Mouse (Mus musculus) 3134 (cell line): Measurements from ENCODE around the gene Creb3l2.
"Not testable (repeated sequence)": the region's sequence is repeated elsewhere in the genome, so short reads cannot be mapped to it uniquely, and the experiment has no call there.

Experiments
- DNase-seq: peaks from one replicate; pipeline ENCODE4 v3.0.0-alpha.2; 2011; ENCODE audit warnings: low spot score; ENCODE audit not compliant: insufficient read length; ENCODE audit errors: extremely low read depth

Creb3l2 gene

DNA sequence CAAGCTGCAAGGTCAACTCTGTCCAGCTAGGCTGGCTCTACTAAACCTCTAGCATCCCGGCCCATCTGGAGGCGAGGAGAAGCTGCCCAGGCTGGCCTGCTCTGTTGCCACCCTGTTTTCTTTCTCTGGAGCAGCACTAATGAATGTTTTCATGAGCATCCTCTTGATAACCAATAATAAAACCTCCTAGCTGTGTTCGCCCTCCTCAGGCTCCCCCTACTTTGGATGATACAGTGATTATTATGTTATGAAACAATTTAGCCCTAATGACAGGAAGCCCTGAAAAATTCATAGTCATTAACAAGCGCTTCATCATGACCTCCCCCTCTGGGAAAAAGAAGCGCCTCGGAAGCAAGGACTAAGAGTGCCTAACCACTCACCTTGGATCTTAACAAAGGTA is 59.2 kb downstream of the Creb3l2 start:
- no peak for DNase-seq

GRCm38 (mm10) chr6:37377836-37378580 is 63.9 kb downstream of the Creb3l2 start:
- DNase-seq, result no peak

- DNase-seq, result not testable (repeated sequence)
Measured at GRCm38 (mm10) chr6:37377387-37377786, 64.6 kb downstream of the Creb3l2 start.

GRCm38 (mm10) chr6:37375452-37375851 is 66.5 kb downstream of the Creb3l2 start:
- DNase-seq, result no peak

GRCm38 (mm10) chr6:37371341-37371740 is 70.6 kb downstream of the Creb3l2 start:
- DNase-seq, result no peak

DNA sequence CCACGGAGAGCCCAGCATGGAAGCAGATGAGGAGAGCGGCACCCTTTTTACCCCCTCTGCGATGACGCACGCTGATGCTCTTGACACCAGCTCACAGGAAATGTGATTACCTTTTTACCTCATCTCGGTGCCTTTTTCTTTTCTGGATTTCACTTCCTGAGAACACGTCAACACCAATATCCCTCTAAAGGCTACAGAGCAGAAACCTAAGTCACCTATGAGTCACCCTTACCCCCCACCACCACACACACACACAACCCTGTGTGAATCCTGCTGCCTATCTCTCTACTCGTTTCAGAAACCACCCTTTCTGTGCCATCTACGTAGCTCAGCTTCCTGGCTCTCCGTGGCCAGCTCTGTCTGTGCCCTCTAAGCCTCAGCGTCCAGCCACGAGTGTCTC is 71.4 kb downstream of the Creb3l2 start:
- DNase-seq, result peak; percentile 15

- DNase-seq, result no peak
Measured at GRCm38 (mm10) chr6:37369750-37370149, 72.2 kb downstream of the Creb3l2 start.

DNA sequence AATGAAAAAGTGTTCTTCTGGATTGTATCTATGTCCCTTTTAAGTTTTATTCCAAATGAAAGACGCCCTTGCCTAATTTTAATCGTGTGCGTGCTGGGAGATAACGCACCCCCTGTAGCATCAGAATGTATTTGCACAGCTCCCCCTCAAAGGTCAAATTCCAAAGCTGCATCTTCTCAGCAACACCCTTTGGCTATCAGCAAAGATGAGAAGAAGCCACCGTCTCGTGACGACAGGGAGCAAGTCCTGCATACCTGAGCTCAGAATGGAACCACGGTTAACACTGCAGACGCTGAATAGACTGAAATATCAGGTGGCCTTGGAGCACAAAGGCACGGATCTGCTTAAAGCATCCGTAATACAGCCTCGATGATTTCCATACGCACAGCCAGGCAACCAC is 73.7 kb downstream of the Creb3l2 start:
- no peak for DNase-seq

DNA sequence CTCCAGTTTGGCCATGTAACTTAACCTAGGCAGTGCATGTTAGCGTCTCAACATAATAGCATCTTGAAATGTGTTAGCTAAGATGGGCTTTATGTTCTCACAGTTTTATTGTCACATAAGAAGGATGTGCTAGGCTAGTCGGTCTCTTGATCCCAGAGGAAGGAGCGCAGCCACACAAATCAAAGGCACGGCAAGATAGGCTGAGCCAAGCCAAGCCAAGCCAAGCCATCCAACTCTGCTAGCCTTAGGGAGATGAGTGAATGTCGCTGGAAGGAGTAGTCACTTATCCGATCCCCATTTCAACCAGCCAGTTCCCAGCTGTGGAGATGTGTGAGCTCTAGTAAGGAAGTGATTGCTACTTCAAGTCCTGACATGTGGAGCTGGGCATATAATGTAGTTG is 75.0 kb downstream of the Creb3l2 start:
- no peak for DNase-seq

- DNase-seq, result no peak
Measured at GRCm38 (mm10) chr6:37365179-37365578, 76.8 kb downstream of the Creb3l2 start.

DNA sequence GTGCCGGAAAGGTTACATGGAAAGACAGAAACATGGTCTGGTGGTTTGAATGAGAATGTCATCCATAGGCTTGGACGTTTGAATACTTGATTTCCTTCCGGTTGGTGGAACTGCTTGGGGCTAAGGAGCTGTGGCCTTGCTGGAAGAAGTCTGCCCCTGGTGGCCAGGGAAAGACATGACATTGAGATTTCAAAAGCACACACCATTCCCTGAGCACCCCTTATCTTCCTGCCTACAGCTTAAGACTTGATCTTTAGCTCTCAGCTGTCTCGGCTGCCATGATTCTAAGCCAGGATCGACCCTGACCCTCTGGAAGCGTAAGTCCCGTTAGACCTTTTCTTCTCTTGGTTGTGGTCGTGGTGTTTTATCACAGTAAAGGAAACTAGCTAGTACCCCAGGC is 77.6 kb downstream of the Creb3l2 start:
- DNase-seq, result no peak

GRCm38 (mm10) chr6:37360813-37361385 is 81.0 kb downstream of the Creb3l2 start:
- no peak for DNase-seq

- DNase-seq, result no peak
Measured at GRCm38 (mm10) chr6:37354449-37355179, 87.3 kb downstream of the Creb3l2 start.

- DNase-seq, result no peak
Measured at GRCm38 (mm10) chr6:37353616-37354015, 88.3 kb downstream of the Creb3l2 start.

DNA sequence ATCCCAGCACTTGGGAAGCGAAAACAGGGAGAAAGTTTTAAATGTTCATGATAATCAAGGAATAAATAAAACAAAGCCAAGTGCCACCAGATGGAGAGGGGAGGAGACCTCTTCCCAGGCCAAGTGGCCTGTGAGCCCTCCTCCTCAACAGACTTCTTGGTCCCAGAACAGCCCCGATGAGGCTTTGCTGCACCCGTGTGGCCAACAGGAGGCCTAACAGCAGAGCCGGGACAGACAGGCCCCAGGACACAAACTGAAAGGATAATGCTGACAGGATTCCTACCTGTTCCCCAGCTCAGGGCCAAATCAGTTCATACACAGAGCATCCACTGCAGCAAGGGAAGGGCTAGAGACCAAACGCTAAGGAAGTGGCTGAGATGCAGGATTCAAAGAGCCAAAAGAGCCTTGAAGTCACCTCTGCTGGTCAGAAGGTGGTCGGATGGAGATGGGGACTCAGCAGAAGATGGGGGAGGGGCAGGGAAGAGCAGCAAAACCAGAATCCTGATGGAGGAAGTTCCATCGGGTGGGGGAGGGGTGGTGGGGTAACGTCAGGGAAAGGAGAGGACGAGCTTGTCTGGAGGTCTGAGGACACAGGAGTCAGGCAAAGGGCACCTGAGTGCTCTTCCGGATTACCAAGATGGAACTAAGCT is 90.1 kb downstream of the Creb3l2 start:
- no peak for DNase-seq

- no peak for DNase-seq
Measured at GRCm38 (mm10) chr6:37350315-37350714, 91.6 kb downstream of the Creb3l2 start.

DNA sequence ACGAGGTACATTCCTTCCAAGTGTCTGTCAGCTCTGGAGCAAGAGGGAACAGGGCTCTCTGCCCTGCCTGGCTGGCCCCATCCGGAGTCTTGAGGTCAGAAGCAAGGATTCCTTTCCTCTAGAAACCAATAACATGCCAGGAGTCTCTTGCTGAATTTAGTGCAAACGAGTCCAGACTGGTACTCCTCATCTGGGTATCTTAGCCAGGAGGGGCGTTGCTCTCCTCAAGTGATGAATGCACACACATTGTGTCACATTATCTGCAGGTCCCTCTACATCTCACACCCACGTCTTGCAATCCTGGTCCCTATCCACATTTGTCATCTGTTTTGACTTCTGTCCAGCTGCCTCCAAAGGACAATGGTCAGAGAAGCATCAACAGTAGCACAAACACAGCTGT is 94.3 kb downstream of the Creb3l2 start:
- DNase-seq, result no peak

DNA sequence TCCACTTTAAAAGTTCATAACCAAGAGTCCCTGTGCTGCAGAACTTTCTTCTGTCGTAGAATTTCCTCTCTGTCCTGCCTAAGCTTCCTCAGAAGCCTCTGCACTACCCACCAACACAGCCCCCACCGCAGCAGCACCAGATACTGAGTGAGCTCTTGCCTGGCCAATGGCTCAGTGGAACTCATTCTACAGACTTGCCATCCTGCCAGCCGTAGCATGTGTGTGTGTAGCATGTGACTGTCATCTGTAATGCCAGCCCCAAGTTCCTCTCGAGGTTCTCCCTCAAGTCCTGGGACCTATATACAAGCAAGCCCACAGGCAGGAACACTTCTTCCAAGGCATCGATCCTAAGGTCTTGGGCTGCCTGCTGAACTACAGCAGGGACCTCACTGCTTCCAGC is 103.9 kb downstream of the Creb3l2 start:
- DNase-seq, result no peak

DNA sequence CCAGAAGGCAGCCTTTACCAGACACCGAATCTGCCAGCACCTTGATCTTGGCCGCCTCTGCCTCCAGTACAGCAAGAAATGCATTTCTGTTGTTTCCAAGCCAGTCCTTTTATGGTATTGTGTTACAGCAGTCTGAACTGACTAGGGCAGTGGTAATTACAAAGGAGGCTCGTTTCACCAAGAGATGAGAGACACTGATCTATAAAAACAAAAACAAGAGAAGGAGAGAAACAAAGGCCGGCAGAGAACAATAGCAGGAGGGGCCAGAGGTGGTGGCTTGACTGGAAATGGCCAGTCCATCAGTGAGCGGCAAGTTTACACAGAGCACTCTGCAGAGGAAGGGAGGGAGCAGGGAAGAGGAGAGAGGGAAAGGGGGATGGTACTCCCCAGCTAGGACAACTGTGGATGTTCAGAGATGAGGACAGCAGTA is 105.1 kb downstream of the Creb3l2 start:
- DNase-seq, result no peak

GRCm38 (mm10) chr6:37336381-37336780 is 105.6 kb downstream of the Creb3l2 start:
- no peak for DNase-seq

- no peak for DNase-seq
Measured at GRCm38 (mm10) chr6:37332846-37333245, 109.1 kb downstream of the Creb3l2 start.
